Mouse (Mus musculus): Measurements from ENCODE around the gene Pcca. TPM values are rescaled to one million over a fixed set of nuclear protein-coding genes. Genes with fewer than 3 reads are reported as not detected.

Gene Pcca
- polyA plus RNA-seq, 1 experiment = 25.1 TPM

DNA sequence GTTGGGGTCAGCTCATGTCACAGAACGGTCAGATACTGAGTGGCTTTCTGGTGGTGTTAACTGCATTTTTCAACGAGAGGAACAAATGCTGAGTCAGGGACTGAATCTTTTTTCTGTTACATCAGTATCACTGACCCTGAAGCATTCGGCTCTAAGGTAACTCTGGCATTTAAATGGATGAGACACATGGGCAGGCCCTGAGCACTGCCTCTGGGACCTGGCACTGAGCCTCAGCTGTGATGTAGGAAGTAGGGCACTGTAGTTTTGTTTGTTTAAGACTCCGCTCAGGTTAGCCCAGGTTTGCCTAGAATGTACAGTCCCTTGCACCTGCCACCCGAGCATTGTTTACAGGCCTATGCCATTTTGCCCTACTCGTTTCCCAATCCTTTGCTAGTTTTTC is 335.7 kb downstream of the Pcca start:
- Histone ChIP-seq H3K9ac (ENCODE audit: low read depth, poor library complexity, severe bottlenecking) (no peak overlapping the region), H3K36me3 (ENCODE audit: control insufficient read depth, insufficient read depth, low read length, poor library complexity, severe bottlenecking) (no peaks in the 10 kb centered on the region), H3K9me3 (replicated peaks; ENCODE audit: control insufficient read depth, insufficient read depth, low read length, poor library complexity, severe bottlenecking) (no peaks in the 10 kb centered on the region), H3K27me3 (ENCODE audit: control insufficient read depth, insufficient read depth, low read length, poor library complexity, severe bottlenecking) (no peaks in the 10 kb centered on the region), H3K27ac (ENCODE audit: insufficient read depth, low read length) (no peak overlapping the region), H3K4me1 (ENCODE audit: control insufficient read depth, insufficient read depth, low read length) (no peaks in the 10 kb centered on the region), H3K4me3 (ENCODE audit: low read depth, low read length) (no peak overlapping the region)
- TF ChIP-seq POLR2A (IDR thresholded peaks at IDR 0.05; ENCODE audit: insufficient read depth, low read length) (no peak), EP300 (IDR thresholded peaks at IDR 0.05; ENCODE audit: insufficient read depth, low read depth, low read length) (no peak), CTCF (IDR thresholded peaks at IDR 0.05; ENCODE audit: low read depth, low read length) (no peak)

DNA sequence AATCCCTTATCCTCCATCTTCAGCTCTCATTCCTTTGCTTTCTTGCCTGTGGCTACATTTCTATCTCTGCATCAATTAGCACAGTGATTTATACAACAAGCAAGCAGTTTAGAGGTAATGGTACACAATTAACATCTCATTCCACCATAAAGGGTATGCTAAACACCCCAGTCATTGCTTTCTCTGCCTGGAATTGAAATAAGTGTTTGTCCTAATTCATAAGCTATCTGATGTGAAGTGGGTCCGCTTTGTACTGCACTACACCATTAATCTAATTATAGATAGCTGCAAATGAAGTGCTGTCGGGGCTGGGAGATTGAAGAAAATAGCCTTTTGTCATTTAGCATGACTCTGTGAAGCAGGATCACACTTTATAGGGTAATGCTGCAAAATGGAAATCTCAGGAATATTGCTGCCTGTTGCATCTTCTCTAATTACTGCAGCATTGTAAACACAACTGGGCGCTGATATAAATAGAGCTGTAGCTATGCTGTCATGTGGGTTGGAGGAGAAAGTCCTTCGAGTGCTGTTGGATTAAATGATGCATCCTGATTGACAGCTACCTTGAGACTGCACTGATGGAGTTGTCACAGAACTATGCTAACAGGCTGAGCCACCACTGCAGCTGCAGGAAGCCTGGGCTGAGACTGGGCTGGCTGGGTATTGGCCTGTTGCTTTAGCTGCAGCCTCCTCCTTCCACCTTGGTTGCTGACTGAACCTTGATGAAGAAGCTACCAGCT is 337.9 kb downstream of the Pcca start:
- H3K4me1 ChIP-seq (ENCODE audit: control insufficient read depth, insufficient read depth, low read length) = no peaks in the 10 kb centered on the region
- no peak for TF ChIP-seq POLR2A (IDR thresholded peaks at IDR 0.05; ENCODE audit: insufficient read depth, low read length)
- no peak for TF ChIP-seq EP300 (IDR thresholded peaks at IDR 0.05; ENCODE audit: insufficient read depth, low read depth, low read length)
- TF ChIP-seq CTCF (IDR thresholded peaks at IDR 0.05; ENCODE audit: low read depth, low read length) = no peak
- no peaks in the 10 kb centered on the region for H3K36me3 ChIP-seq (ENCODE audit: control insufficient read depth, insufficient read depth, low read length, poor library complexity, severe bottlenecking)
- no peak overlapping the region for H3K9ac ChIP-seq (ENCODE audit: low read depth, poor library complexity, severe bottlenecking)
- H3K9me3 ChIP-seq (replicated peaks; ENCODE audit: control insufficient read depth, insufficient read depth, low read length, poor library complexity, severe bottlenecking) = no peaks in the 10 kb centered on the region
- no peak overlapping the region for H3K27ac ChIP-seq (ENCODE audit: insufficient read depth, low read length)
- no peak overlapping the region for H3K4me3 ChIP-seq (ENCODE audit: low read depth, low read length)
- no peaks in the 10 kb centered on the region for H3K27me3 ChIP-seq (ENCODE audit: control insufficient read depth, insufficient read depth, low read length, poor library complexity, severe bottlenecking)

GRCm38 (mm10) chr14:122872612-122873011 is 338.5 kb downstream of the Pcca start:
- no peak for TF ChIP-seq EP300 (IDR thresholded peaks at IDR 0.05; ENCODE audit: insufficient read depth, low read depth, low read length)
- no peak for TF ChIP-seq CTCF (IDR thresholded peaks at IDR 0.05; ENCODE audit: low read depth, low read length)
- no peak overlapping the region for H3K4me3 ChIP-seq (ENCODE audit: low read depth, low read length)
- H3K27me3 ChIP-seq (ENCODE audit: control insufficient read depth, insufficient read depth, low read length, poor library complexity, severe bottlenecking) = no peaks in the 10 kb centered on the region
- no peaks in the 10 kb centered on the region for H3K36me3 ChIP-seq (ENCODE audit: control insufficient read depth, insufficient read depth, low read length, poor library complexity, severe bottlenecking)
- no peaks in the 10 kb centered on the region for H3K4me1 ChIP-seq (ENCODE audit: control insufficient read depth, insufficient read depth, low read length)
- no peak overlapping the region for H3K27ac ChIP-seq (ENCODE audit: insufficient read depth, low read length)
- H3K9ac ChIP-seq (ENCODE audit: low read depth, poor library complexity, severe bottlenecking) = no peak overlapping the region
- H3K9me3 ChIP-seq (replicated peaks; ENCODE audit: control insufficient read depth, insufficient read depth, low read length, poor library complexity, severe bottlenecking) = no peaks in the 10 kb centered on the region

DNA sequence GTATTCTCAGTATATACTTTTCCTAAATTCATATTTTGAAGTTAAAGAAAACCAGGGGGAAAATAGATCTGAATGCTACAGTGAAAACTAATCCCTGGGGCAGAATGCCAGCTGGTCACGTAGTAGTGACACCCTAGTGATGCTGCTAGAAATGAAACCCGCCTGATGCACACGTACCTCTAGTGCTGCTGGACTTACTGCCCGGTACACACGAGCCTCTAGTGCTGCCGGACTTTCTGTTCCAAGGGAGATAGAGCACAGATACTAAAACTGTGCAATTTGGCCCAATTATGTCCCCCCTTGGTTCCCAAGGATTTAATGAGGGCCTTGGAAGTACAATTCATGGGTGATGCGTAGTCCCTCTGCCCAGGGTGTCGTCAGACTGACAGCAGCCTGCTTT is 340.9 kb downstream of the Pcca start:
- no peak overlapping the region for H3K27ac ChIP-seq (ENCODE audit: insufficient read depth, low read length)
- H3K36me3 ChIP-seq (ENCODE audit: control insufficient read depth, insufficient read depth, low read length, poor library complexity, severe bottlenecking) = no peaks in the 10 kb centered on the region
- no peaks in the 10 kb centered on the region for H3K9me3 ChIP-seq (replicated peaks; ENCODE audit: control insufficient read depth, insufficient read depth, low read length, poor library complexity, severe bottlenecking)
- no peak overlapping the region for H3K4me3 ChIP-seq (ENCODE audit: low read depth, low read length)
- no peak for TF ChIP-seq CTCF (IDR thresholded peaks at IDR 0.05; ENCODE audit: low read depth, low read length)
- TF ChIP-seq EP300 (IDR thresholded peaks at IDR 0.05; ENCODE audit: insufficient read depth, low read depth, low read length) = no peak
- no peak for TF ChIP-seq POLR2A (IDR thresholded peaks at IDR 0.05; ENCODE audit: insufficient read depth, low read length)
- H3K9ac ChIP-seq (ENCODE audit: low read depth, poor library complexity, severe bottlenecking) = no peak overlapping the region
- no peaks in the 10 kb centered on the region for H3K4me1 ChIP-seq (ENCODE audit: control insufficient read depth, insufficient read depth, low read length)
- no peaks in the 10 kb centered on the region for H3K27me3 ChIP-seq (ENCODE audit: control insufficient read depth, insufficient read depth, low read length, poor library complexity, severe bottlenecking)

- Histone ChIP-seq H3K27me3 (ENCODE audit: control insufficient read depth, insufficient read depth, low read length, poor library complexity, severe bottlenecking) (no peaks in the 10 kb centered on the region), H3K9me3 (replicated peaks; ENCODE audit: control insufficient read depth, insufficient read depth, low read length, poor library complexity, severe bottlenecking) (no peaks in the 10 kb centered on the region), H3K9ac (ENCODE audit: low read depth, poor library complexity, severe bottlenecking) (no peak overlapping the region), H3K27ac (ENCODE audit: insufficient read depth, low read length) (no peak overlapping the region), H3K4me3 (ENCODE audit: low read depth, low read length) (no peak overlapping the region), H3K4me1 (ENCODE audit: control insufficient read depth, insufficient read depth, low read length) (no peaks in the 10 kb centered on the region), H3K36me3 (ENCODE audit: control insufficient read depth, insufficient read depth, low read length, poor library complexity, severe bottlenecking) (no peaks in the 10 kb centered on the region)
- no peak for TF ChIP-seq CTCF (IDR thresholded peaks at IDR 0.05; ENCODE audit: low read depth, low read length)
- no peak for TF ChIP-seq POLR2A (IDR thresholded peaks at IDR 0.05; ENCODE audit: insufficient read depth, low read length)
- no peak for TF ChIP-seq EP300 (IDR thresholded peaks at IDR 0.05; ENCODE audit: insufficient read depth, low read depth, low read length)
Observed at GRCm38 (mm10) chr14:122875636-122876035, 341.5 kb downstream of the Pcca start.

DNA sequence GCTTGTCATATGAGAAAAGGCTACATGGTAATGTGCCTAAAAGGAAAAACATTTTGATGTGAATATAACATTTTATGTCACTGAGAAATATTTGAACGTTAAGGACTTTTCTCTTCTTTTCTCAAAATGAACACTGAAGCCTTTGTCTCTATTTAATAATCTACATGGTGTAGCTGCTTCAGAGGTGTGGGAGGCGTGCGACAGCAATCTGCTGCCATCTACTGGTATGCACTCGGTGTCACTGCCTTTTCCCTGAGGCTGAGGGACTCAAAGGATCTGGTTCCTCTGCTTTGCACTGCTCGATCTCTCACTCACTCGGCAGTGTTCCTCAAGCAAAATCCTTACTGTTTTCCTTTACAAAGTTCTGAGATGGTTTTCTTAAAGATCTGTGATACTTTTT is 342.0 kb downstream of the Pcca start:
- H3K36me3 ChIP-seq (ENCODE audit: control insufficient read depth, insufficient read depth, low read length, poor library complexity, severe bottlenecking) = no peaks in the 10 kb centered on the region
- no peaks in the 10 kb centered on the region for H3K4me1 ChIP-seq (ENCODE audit: control insufficient read depth, insufficient read depth, low read length)
- no peaks in the 10 kb centered on the region for H3K9me3 ChIP-seq (replicated peaks; ENCODE audit: control insufficient read depth, insufficient read depth, low read length, poor library complexity, severe bottlenecking)
- no peaks in the 10 kb centered on the region for H3K27me3 ChIP-seq (ENCODE audit: control insufficient read depth, insufficient read depth, low read length, poor library complexity, severe bottlenecking)
- H3K4me3 ChIP-seq (ENCODE audit: low read depth, low read length) = no peak overlapping the region
- H3K9ac ChIP-seq (ENCODE audit: low read depth, poor library complexity, severe bottlenecking) = no peak overlapping the region
- no peak overlapping the region for H3K27ac ChIP-seq (ENCODE audit: insufficient read depth, low read length)
- TF ChIP-seq EP300 (IDR thresholded peaks at IDR 0.05; ENCODE audit: insufficient read depth, low read depth, low read length) (peak; percentile 32; the same call in 1 of the 2 replicates), POLR2A (IDR thresholded peaks at IDR 0.05; ENCODE audit: insufficient read depth, low read length) (no peak), CTCF (IDR thresholded peaks at IDR 0.05; ENCODE audit: low read depth, low read length) (peak; percentile 99)

Measured in ES-Bruce4 (cell line).